Mouse (Mus musculus) gastrocnemius, adult 8-10 months (tissue): ENCODE data around the gene Fcho1. TPM values are rescaled to one million over a fixed set of nuclear protein-coding genes. Genes with fewer than 3 reads are reported as not detected.
"Not testable (repeated sequence)": the region's sequence is repeated elsewhere in the genome, so short reads cannot be mapped to it uniquely, and the experiment has no call there.

Experiments used
- DNase-seq, 2 experiments: peaks; one replicate each; pipeline ENCODE4 v3.0.0; 2022; ENCODE audit warnings: low spot score in 2 of 2
- total RNA-seq, 4 experiments: library from RNA; stranded (reverse); gene quantifications; 2 replicates each; pipeline ENCODE4 v1.2.4; 2022

The Fcho1 gene
- under 1 TPM in 2 of 4 experiments, not detected in 2; 0.08 to 0.65 TPM for total RNA-seq

DNA sequence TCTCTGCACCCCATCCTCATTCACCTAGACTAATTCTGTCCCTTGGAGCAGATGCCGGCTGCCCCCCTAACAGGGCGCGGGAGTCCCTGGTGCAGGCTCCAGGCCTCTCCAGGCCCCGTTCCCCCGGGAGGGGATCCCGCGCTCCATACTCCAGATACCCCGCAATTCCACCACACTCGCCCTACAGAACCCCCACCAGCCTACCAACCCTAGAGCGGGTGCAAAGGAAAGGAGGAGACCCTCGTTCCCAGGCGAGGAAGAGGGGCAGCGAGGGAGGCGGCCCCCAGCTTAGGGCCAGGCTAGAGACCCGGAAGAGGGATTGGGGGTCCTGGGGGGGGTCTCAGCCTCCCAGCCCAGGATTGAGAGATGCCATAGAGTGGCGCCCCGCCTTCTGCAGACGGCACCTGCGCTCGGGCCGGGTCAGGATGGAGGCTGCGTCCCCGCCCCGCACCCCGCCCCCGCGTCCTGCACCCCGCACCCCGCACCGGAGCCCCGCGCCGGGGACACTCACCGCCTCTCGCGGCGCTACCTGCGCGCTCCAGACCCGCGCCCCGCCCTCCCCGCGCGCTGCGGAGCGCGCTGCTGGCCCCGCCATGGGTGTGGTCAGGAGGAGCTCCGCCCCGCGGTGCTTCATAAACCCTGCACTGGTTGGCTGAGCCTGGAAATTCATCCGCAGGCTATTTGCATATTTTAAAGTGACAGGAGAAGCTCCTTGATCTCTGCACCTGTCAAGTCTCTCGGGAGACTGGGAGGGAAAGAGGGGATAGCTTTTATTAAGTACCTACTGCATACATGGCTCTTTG, at the start of gene Fcho1:
Gene Fcho1 (minus strand): TSS at position 595 of the 803 bp plus-strand sequence.
- no peak for DNase-seq

- DNase-seq, result no peak
Measured at GRCm38 (mm10) chr8:71771336-71771735, 45.8 kb upstream of the Fcho1 start.

GRCm38 (mm10) chr8:71758816-71759215, 33.3 kb upstream of the Fcho1 start:
- DNase-seq, result no peak

GRCm38 (mm10) chr8:71752881-71753552, 27.5 kb upstream of the Fcho1 start:
- not testable (repeated sequence) for DNase-seq

GRCm38 (mm10) chr8:71752263-71752662, 26.7 kb upstream of the Fcho1 start:
- not testable (repeated sequence) for DNase-seq

DNA sequence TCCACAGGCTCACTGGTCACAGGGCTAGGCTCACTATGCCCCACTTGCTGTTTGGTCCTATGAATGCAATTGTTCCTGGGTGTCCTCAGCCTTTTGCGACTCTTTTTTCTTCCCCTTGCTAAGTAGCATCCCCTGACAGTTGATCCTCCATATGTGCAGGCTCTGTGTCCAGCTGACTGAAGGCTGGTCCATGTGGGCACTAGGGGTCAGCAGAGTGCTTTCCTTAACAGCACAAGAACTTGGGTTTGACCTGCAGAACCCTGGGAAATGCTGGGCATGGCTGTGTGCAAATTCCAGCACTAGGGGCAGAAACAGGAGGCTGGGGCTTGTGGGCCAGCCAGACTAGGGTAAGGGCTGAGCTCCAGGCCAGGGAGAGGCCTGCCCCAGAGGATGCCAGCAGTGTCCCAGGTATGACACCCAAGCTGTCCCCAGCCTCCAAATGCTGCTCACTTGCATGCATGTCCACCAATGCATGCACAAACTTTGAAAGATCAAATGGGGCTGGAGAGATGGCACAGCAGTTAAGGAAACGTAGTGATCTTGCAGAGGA, 25.9 kb upstream of the Fcho1 start:
- DNase-seq, result not testable (repeated sequence)

GRCm38 (mm10) chr8:71749321-71750075, 24.0 kb upstream of the Fcho1 start:
- not testable (repeated sequence) for DNase-seq

- DNase-seq, result not testable (repeated sequence)
Measured at GRCm38 (mm10) chr8:71747082-71747481, 21.6 kb upstream of the Fcho1 start.

DNA sequence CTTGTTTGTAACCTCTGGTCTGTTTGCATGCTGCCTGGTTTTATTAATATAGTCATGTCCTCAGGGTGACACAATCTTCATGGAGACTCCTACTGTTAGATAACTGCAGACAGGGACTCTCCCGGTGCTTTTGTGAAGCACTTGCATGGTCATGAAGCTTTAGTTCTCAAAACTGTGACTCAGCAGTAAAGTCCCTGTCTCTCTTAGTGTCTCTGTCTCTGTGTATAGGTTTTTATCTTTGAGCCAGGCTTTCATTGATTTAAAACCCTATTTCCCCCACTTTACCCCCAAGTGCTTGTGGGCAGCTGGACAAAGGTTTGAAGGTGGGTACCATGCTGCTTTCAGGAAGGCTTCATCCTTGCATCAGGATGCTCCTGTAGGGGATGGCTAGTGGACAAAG, 19.8 kb upstream of the Fcho1 start:
- DNase-seq, result no peak

DNA sequence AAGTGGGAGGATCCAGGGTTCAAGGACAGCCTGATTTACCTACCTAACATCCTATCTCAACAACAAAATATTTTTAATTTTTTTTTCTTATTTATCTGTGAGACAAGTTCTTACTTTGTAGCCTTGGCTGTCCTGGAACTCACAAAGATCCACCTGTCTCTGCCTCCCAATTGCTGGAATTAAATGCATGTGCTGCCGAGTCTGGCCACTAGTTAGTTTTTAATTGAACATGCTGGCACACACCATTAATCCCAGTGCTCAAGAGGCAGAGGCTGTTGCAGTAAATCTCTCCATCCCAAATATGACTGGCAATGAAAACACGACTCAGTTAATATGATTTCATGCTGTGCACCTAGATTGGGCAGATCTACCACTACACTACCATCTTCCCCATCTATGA, 17.3 kb upstream of the Fcho1 start:
- no peak for DNase-seq

GRCm38 (mm10) chr8:71741687-71742114, 16.2 kb upstream of the Fcho1 start:
- DNase-seq, result no peak

GRCm38 (mm10) chr8:71741226-71741625, 15.7 kb upstream of the Fcho1 start:
- DNase-seq, result no peak

GRCm38 (mm10) chr8:71738316-71738715, 12.8 kb upstream of the Fcho1 start:
- not testable (repeated sequence) for DNase-seq

- DNase-seq, result no peak
Measured at GRCm38 (mm10) chr8:71731652-71732230, 6.2 kb upstream of the Fcho1 start.

DNA sequence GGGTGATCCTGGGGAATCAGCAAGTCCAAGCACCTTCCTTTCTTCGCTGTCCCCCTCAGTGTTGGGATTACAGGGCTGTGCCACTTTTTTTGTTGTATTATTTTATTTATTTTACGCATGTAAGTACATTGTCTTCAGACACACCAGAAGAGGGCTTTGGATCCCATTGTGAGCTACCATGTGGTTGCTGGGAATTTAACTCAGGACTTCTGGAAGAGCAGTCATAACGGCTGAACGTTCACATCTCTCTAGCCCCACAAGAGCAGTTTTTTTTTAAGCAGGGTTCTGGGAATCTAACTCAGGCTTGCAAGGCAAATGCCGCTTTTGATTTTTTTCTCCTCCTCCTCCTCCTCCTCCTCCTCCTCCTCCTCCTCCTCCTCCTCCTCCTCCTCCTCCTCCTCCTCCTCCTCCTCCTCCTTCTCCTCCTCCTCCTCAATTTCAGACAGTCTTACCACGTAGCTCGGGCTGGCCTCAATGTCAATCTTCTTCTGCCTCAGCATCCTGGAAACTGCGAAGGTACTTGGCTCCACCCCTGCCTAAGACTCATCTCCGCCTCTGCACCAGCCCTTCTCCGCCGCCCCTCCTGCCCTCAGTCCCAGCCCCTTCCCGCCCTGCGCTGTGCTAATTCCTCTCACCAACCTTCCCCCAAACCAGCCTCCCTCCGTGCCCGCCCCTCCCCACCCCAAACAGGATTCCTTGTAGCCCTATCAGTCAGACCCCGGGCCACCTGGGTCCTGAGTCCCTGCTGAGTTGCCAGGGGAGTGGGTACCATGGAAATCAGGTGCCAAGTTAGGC, 3.5 kb upstream of the Fcho1 start:
- DNase-seq, result no peak

DNA sequence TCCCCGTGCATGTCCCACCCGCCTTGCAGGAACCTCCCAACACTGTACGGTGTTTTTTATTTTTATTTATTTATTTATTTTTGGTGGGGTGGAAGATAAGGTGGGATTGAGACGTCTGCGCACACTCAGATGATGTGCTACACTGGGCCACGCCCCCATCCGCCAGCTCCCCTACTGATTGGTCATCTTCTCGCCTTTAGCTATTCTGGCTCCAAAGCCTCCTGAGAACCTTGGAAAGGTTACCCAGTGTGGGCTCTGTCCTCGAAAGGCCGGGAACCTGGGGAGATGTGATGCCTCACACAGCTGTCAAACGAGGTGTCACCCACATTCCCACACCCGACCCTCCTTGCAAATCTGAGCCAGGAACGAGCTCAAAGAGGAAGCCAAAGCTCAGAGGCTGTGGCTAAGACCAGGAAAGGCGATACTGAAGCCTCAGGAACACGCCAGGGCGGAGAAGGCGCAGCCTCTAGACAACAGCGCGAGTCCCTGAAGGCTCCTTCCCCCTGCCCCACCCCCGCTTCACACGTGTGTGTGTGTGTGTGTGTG, 2.8 kb upstream of the Fcho1 start:
- DNase-seq, result no peak

DNA sequence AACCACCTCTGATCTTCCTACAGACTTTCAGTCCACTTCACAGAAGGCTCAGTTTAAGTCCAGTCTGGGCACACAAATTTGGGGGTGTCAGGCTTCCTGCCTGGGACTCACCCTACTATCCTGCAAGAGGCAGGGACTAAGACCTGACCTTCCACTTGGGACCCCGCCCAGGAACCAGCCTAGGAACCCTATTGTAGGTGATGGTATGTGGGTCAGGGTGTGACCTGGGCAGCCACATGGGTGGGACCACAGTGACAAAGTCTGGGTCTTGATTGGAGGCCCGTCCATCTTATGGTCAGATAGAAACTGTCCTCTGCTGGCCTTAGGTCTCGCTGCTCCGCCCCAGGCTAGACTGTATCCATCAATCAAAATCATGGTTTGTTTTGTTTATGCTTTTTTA, 1.1 kb downstream of the Fcho1 start:
- no peak for DNase-seq

DNA sequence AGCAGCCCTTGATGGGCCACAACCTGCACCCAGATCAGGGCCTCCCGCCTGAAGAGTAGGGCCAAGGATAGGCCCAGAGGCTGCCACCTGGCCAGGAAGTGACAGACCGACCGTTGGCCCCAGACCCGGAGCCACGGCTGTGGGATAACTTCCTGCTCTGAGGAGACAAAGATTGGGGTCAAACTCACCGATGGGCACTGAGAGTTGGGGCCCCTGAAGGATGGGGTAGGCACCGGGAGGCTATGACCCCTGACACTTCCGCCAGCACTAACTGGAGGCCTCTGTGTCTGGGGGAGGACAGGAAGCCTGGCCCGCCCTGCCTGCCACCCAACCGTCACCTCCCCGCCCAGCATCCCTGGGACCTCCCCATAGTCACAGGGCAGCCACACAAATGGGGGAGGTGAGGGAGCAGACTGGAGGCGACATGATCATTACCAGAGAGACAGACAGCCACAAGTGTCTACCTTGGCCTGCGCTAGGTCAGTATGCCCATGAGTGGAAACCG, 2.4 kb downstream of the Fcho1 start:
- DNase-seq, result no peak

- no peak for DNase-seq
Measured at GRCm38 (mm10) chr8:71719928-71720457, 5.5 kb downstream of the Fcho1 start.

DNA sequence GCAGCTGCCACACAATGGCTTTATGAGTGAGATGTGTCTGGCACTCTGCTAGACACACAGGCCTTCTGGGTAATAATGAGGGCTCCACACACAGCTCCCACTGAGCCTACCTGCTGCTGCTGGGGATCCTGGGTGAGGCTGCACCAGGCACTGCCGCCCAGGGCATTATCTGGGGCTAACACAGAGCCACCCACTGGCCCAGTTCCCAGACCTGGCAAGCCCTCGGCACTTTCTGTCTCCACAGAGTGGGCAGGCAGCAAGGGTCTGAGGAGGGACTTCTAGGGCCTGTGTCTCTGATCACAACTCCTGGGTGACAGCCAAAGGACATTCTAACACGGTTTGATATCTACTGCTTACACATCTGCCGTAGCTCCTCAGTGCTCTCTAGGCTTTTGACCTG, 6.3 kb downstream of the Fcho1 start:
- DNase-seq, result no peak
